Mouse (Mus musculus) spleen, adult 2 months (tissue): ENCODE data around the gene Sh3d19.

ENCODE experiments used
- CTCF ChIP-seq: fragments of 200-500 bp; IDR thresholded peaks from 2 replicates; pipeline ENCODE4 v1.5.1; 2011; ENCODE audit warnings: mild to moderate bottlenecking, inconsistent platforms; ENCODE audit not compliant: insufficient read depth, insufficient read length, insufficient replicate concordance; ENCODE audit errors: extremely low read depth
- POLR2A ChIP-seq: fragments of 200-500 bp; IDR thresholded peaks from 2 replicates; pipeline ENCODE4 v1.6.1; 2011; ENCODE audit warnings: low read depth, low read length, inconsistent platforms

- TF ChIP-seq POLR2A (no peak), CTCF (no peak)
Observed at GRCm38 (mm10) chr3:85955704-85956103, 15.2 kb upstream of the Sh3d19 start.
